Mouse (Mus musculus): ENCODE results near the gene Mmp7. TPM values are rescaled to one million over a fixed set of nuclear protein-coding genes. Genes with fewer than 3 reads are reported as not detected.

Mmp7 gene
- not detected for total RNA-seq (2021)
- long read RNA-seq, experiment 1 = 0 reads
- long read RNA-seq, experiment 2 = 0 reads

- DNase-seq (ENCODE audit: low spot score) = no peak
Observed at GRCm38 (mm10) chr9:7691790-7692189, at the start of gene Mmp7. Mmp7 (plus strand) TSS chr9:7692090.

GRCm38 (mm10) chr9:7647901-7648300 is 44.0 kb upstream of the Mmp7 start:
- no peak for DNase-seq (ENCODE audit: low spot score)

GRCm38 (mm10) chr9:7650397-7651180 is 41.3 kb upstream of the Mmp7 start:
- no peak for DNase-seq (ENCODE audit: low spot score)

- DNase-seq (ENCODE audit: low spot score) = no peak
Observed at GRCm38 (mm10) chr9:7652351-7653085, 39.4 kb upstream of the Mmp7 start.

- DNase-seq (ENCODE audit: low spot score) = no peak
Observed at GRCm38 (mm10) chr9:7657946-7658345, 33.9 kb upstream of the Mmp7 start.

- DNase-seq (ENCODE audit: low spot score) = no peak
Observed at GRCm38 (mm10) chr9:7659469-7660020, 32.3 kb upstream of the Mmp7 start.

- DNase-seq (ENCODE audit: low spot score) = no peak
Observed at GRCm38 (mm10) chr9:7661371-7661770, 30.5 kb upstream of the Mmp7 start.

GRCm38 (mm10) chr9:7669674-7670073 is 22.2 kb upstream of the Mmp7 start:
- DNase-seq (ENCODE audit: low spot score) = no peak

- DNase-seq (ENCODE audit: low spot score) = no peak
Observed at GRCm38 (mm10) chr9:7672985-7673384, 18.9 kb upstream of the Mmp7 start.

- DNase-seq (ENCODE audit: low spot score) = no peak
Observed at GRCm38 (mm10) chr9:7678154-7678837, 13.6 kb upstream of the Mmp7 start.

- no peak for DNase-seq (ENCODE audit: low spot score)
Observed at GRCm38 (mm10) chr9:7682081-7682618, 9.7 kb upstream of the Mmp7 start.

GRCm38 (mm10) chr9:7686024-7686423 is 5.9 kb upstream of the Mmp7 start:
- no peak for DNase-seq (ENCODE audit: low spot score)

GRCm38 (mm10) chr9:7689799-7690198 is 2.1 kb upstream of the Mmp7 start:
- DNase-seq (ENCODE audit: low spot score) = no peak

- DNase-seq (ENCODE audit: low spot score) = no peak
Observed at GRCm38 (mm10) chr9:7693961-7694360, 2.1 kb downstream of the Mmp7 start.

- no peak for DNase-seq (ENCODE audit: low spot score)
Observed at GRCm38 (mm10) chr9:7695646-7696045, 3.8 kb downstream of the Mmp7 start.

- no peak for DNase-seq (ENCODE audit: low spot score)
Observed at GRCm38 (mm10) chr9:7708698-7709097, 16.8 kb downstream of the Mmp7 start.

- no peak for DNase-seq (ENCODE audit: low spot score)
Observed at GRCm38 (mm10) chr9:7711196-7711595, 19.3 kb downstream of the Mmp7 start.

GRCm38 (mm10) chr9:7714062-7714907 is 22.4 kb downstream of the Mmp7 start:
- peak; percentile 41 for DNase-seq (ENCODE audit: low spot score)

GRCm38 (mm10) chr9:7714908-7715175 is 23.0 kb downstream of the Mmp7 start:
- DNase-seq (ENCODE audit: low spot score) = no peak

- no peak for DNase-seq (ENCODE audit: low spot score)
Observed at GRCm38 (mm10) chr9:7721543-7721942, 29.7 kb downstream of the Mmp7 start.

- DNase-seq (ENCODE audit: low spot score) = no peak
Observed at GRCm38 (mm10) chr9:7728997-7729396, 37.1 kb downstream of the Mmp7 start.

Measured in gastrocnemius, adult 18-20 months (tissue).